Mouse (Mus musculus) lung, adult 2 months (tissue): ENCODE results near the gene Keg1. TPM values are rescaled to one million over a fixed set of nuclear protein-coding genes. Genes with fewer than 3 reads are reported as not detected.
"Not testable (repeated sequence)": the region's sequence is repeated elsewhere in the genome, so short reads cannot be mapped to it uniquely, and the experiment has no call there.

Source experiments
- DNase-seq: peaks from one replicate; pipeline ENCODE4 v3.0.0; 2022
- H3K4me1 ChIP-seq: fragments of 200-500 bp; 2 replicates; pipeline ENCODE4 v1.6.1; 2011; ENCODE audit warnings: low read length; ENCODE audit not compliant: control insufficient read depth, insufficient read depth
- H3K4me3 ChIP-seq: fragments of 200-500 bp; replicated peaks from 2 replicates; pipeline ENCODE3; 2011; ENCODE audit warnings: low read depth, mild to moderate bottlenecking, control low read depth, low read length; ENCODE audit errors: extremely low read depth
- CTCF ChIP-seq: fragments of 200-500 bp; IDR thresholded peaks from 2 replicates; pipeline ENCODE4 v1.5.1; 2011; ENCODE audit warnings: mild to moderate bottlenecking, low read length, control low read depth; ENCODE audit not compliant: insufficient read depth
- POLR2A ChIP-seq: fragments of 200-500 bp; IDR thresholded peaks from 2 replicates; pipeline ENCODE4 v1.6.1; 2011; ENCODE audit warnings: low read depth, mild to moderate bottlenecking, control low read depth, low read length, borderline replicate concordance; ENCODE audit errors: extremely low read depth
- WGBS: fragments of 180-500 bp; shearing (Covaris S2); methylation state at CpG from one replicate; pipeline ENCODE4 v1.1.7; 2018; 5-methylcytosine and 5-hydroxymethylcytosine counted together
- polyA plus RNA-seq: library from polyadenylated mRNA; depleted of rRNA; stranded (reverse); fragments of >200 nt; gene quantifications from 2 replicates; pipeline ENCODE4 v1.2.3, GENCODE M21; 2012; rRNA removed

The Keg1 gene
- polyA plus RNA-seq = 0.06 TPM in 1 of 2 replicates, not detected in the other

GRCm38 (mm10) chr19:12695590-12695989 lies at the start of gene Keg1:
TSS of gene Keg1 (plus strand) at chr19:12695786.
- Histone ChIP-seq H3K4me1 (no peaks in the 10 kb centered on the region), H3K4me3 (no peak within 1 kb of the TSS)
- DNase-seq = no peak
- WGBS = 68% methylated on average over 3 of the region's 3 CpGs
- no peak for TF ChIP-seq CTCF
- TF ChIP-seq POLR2A = no peak

- DNase-seq = no peak
These were observed 46.1 kb upstream of the Keg1 start for GRCm38 (mm10) chr19:12649511-12649910.

GRCm38 (mm10) chr19:12666156-12666555 lies 29.4 kb upstream of the Keg1 start:
- WGBS = 69% methylated on average over 1 of the region's 1 CpGs

More at GRCm38 (mm10) chr19:12649511-12649910, 46.1 kb upstream of the Keg1 start:
- Histone ChIP-seq H3K4me3 (no peak overlapping the region), H3K4me1 (no peaks in the 10 kb centered on the region)
- TF ChIP-seq POLR2A = no peak
- TF ChIP-seq CTCF = no peak

GRCm38 (mm10) chr19:12668601-12669000 lies 27.0 kb upstream of the Keg1 start:
- DNase-seq, H3K4me3 ChIP-seq, H3K4me1 ChIP-seq: not testable (repeated sequence)
- 95% methylated on average over 3 of the region's 3 CpGs for WGBS

More at GRCm38 (mm10) chr19:12666156-12666555, 29.4 kb upstream of the Keg1 start:
- DNase-seq = no peak
- Histone ChIP-seq H3K4me3 (no peak overlapping the region), H3K4me1 (no peaks in the 10 kb centered on the region)
- TF ChIP-seq POLR2A (no peak), CTCF (no peak)

- no peaks in the 10 kb centered on the region for H3K4me1 ChIP-seq
- no peak for DNase-seq
- no peak for TF ChIP-seq POLR2A
- H3K4me3 ChIP-seq = no peak within 1 kb of the TSS
These were observed 25.4 kb upstream of the Keg1 start, which contains the start of gene Olfr1442 for GRCm38 (mm10) chr19:12670139-12670538. TSS of gene Olfr1442 (plus strand) at chr19:12670439.

- TF ChIP-seq POLR2A (no peak), CTCF (no peak)
- no peak overlapping the region for H3K4me3 ChIP-seq
- 79% methylated on average over 4 of the region's 4 CpGs for WGBS
- H3K4me1 ChIP-seq = no peaks in the 10 kb centered on the region
- no peak for DNase-seq
These were observed 24.5 kb upstream of the Keg1 start for GRCm38 (mm10) chr19:12671051-12671450.

- no peak for DNase-seq
- WGBS = 65% methylated on average over 3 of the region's 3 CpGs
- H3K4me3 ChIP-seq = no peak within 1 kb of the TSS
- TF ChIP-seq CTCF (no peak), POLR2A (no peak)
- no peaks in the 10 kb centered on the region for H3K4me1 ChIP-seq
These were observed 17.8 kb upstream of the Keg1 start, which contains the start of gene Olfr1443 for GRCm38 (mm10) chr19:12677812-12678211. TSS of gene Olfr1443 (plus strand) at chr19:12678112.

GRCm38 (mm10) chr19:12684638-12685037 lies 10.9 kb upstream of the Keg1 start:
- no peak for DNase-seq
- H3K4me3 ChIP-seq = no peak overlapping the region
- no peaks in the 10 kb centered on the region for H3K4me1 ChIP-seq
- TF ChIP-seq CTCF = no peak
- no peak for TF ChIP-seq POLR2A

GRCm38 (mm10) chr19:12685231-12685630 lies 10.4 kb upstream of the Keg1 start:
- no peak for DNase-seq
- Histone ChIP-seq H3K4me1 (no peaks in the 10 kb centered on the region), H3K4me3 (no peak overlapping the region)
- TF ChIP-seq POLR2A = no peak
- no peak for TF ChIP-seq CTCF

GRCm38 (mm10) chr19:12696221-12696620 lies 635 bp downstream of the Keg1 start:
- H3K4me1 ChIP-seq = no peaks in the 10 kb centered on the region
- no peak overlapping the region for H3K4me3 ChIP-seq
- DNase-seq = no peak
- no peak for TF ChIP-seq POLR2A

GRCm38 (mm10) chr19:12708458-12708857 lies 12.9 kb downstream of the Keg1 start:
- 67% methylated on average over 2 of the region's 2 CpGs for WGBS
- Histone ChIP-seq H3K4me1 (no peaks in the 10 kb centered on the region), H3K4me3 (no peak overlapping the region)
- no peak for DNase-seq
- TF ChIP-seq POLR2A (no peak), CTCF (no peak)
